Mouse (Mus musculus) neural tube, embryonic 11.5 days (tissue): ENCODE results near the gene Slc12a6. TPM values are rescaled to one million over a fixed set of nuclear protein-coding genes. Genes with fewer than 3 reads are reported as not detected.

Experiments used
- ATAC-seq: fragments of 200-750 bp; cut with Nextera tagmentation; 2 replicates; pipeline ENCODE4 v1.8.0; 2017; ENCODE audit warnings: moderate number of reproducible peaks, mild to moderate bottlenecking, moderate TSS enrichment, moderate library complexity; ENCODE audit not compliant: insufficient read depth, low FRiP score, low TSS enrichment
- DNase-seq: peaks from one replicate; pipeline ENCODE4 v3.0.0-alpha.2; 2015; ENCODE audit warnings: low spot score
- H3K27ac ChIP-seq: fragments of 300-500 bp; sonication (generic); 2 replicates; pipeline ENCODE4 v1.5.1; 2014; ENCODE audit warnings: low read depth, mild to moderate bottlenecking, low read length
- H3K27me3 ChIP-seq: fragments of 300-500 bp; sonication (generic); 2 replicates; pipeline ENCODE4 v1.6.1; 2014; ENCODE audit warnings: mild to moderate bottlenecking, low read length, mixed read lengths; ENCODE audit not compliant: control insufficient read depth, insufficient read depth
- H3K36me3 ChIP-seq: fragments of 300-500 bp; sonication (generic); 2 replicates; pipeline ENCODE4 v1.6.1; 2014; ENCODE audit warnings: mild to moderate bottlenecking, low read length, moderate library complexity, mixed read lengths; ENCODE audit not compliant: control insufficient read depth, insufficient read depth
- H3K4me1 ChIP-seq: fragments of 300-500 bp; sonication (generic); 2 replicates; pipeline ENCODE4 v1.6.1; 2014; ENCODE audit warnings: low read length, mixed read lengths; ENCODE audit not compliant: control insufficient read depth, insufficient read depth
- H3K4me2 ChIP-seq: fragments of 300-500 bp; sonication (generic); 2 replicates; pipeline ENCODE4 v1.6.1; 2014; ENCODE audit warnings: low read depth, mild to moderate bottlenecking, moderate library complexity
- H3K4me3 ChIP-seq: fragments of 300-500 bp; sonication (generic); 2 replicates; pipeline ENCODE4 v1.5.1; 2014; ENCODE audit warnings: low read depth, low read length
- H3K9ac ChIP-seq: fragments of 300-500 bp; sonication (generic); 2 replicates; pipeline ENCODE4 v1.6.1; 2014; ENCODE audit warnings: mild to moderate bottlenecking, low read length
- H3K9me3 ChIP-seq: fragments of 300-500 bp; sonication (generic); 2 replicates; pipeline ENCODE4 v1.6.1; 2016; ENCODE audit warnings: low read length; ENCODE audit not compliant: control insufficient read depth
- WGBS: fragments of 180-500 bp; shearing (Covaris S2); extraction: QIAGEN DNeasy Blood & Tissue Kit; methylation state at CpG from one replicate; pipeline ENCODE4 v1.1.7; 2014; 5-methylcytosine and 5-hydroxymethylcytosine counted together
- polyA plus RNA-seq: library from polyadenylated mRNA; unstranded; fragments of >200 nt; fragmentation: Nextera tagmentation; extraction: Ambion mirVana; gene quantifications from 2 replicates; pipeline ENCODE4 v1.2.1, GENCODE M21; 2014

Slc12a6 gene
- polyA plus RNA-seq, 1 experiment from 2014 or later: 15.4 TPM

DNA sequence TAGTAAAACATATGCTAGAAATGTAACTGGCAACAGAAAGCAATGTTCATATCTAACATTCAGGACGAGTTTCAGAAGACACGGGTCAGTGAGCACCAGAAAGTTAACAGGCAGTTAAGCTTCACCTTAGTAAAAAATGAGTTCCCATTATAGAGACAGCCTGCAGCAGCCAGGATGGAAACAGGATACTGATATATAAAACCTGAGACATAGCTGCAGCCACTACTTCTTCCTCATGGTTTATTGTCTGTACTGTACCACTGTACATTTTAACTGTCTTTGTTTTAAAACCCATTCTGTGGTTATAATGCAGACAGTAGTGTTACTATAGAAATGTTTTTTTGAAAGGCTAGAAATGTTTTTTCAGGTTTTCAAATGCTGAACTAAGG is 95.2 kb downstream of the Slc12a6 start:
- Histone ChIP-seq H3K4me3 (no peak overlapping the region), H3K27me3 (no peaks in the 10 kb centered on the region), H3K4me1 (no peaks in the 10 kb centered on the region), H3K27ac (no peak overlapping the region), H3K9ac (no peak overlapping the region), H3K36me3 (peaks cover 11% of the 10 kb centered on the region; the same call in 1 of the 2 replicates), H3K4me2 (no peak overlapping the region), H3K9me3 (no peaks in the 10 kb centered on the region)
- no peak for ATAC-seq
- no peak for DNase-seq
- WGBS: 82% methylated on average over 2 of the region's 2 CpGs

DNA sequence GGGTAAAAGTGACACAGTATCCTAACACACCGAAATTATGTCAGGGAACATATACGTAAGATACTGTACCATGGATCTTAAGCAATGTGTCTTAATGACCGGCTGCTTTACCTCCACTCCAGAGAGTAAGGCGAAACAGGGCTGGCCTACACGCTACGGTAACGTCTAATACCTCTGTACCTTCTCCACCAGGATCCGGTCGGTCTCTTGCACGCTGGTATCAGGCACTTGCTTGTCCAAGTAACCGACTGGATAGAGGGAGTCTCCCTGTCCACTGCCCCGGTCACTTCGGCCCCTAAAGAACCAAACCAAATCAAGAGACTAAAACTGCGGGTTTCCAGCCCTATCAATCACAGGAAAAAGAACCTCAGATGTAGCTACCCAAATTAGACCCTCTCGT is 101.6 kb downstream of the Slc12a6 start:
- Histone ChIP-seq H3K36me3 (peaks cover 8% of the 10 kb centered on the region; the same call in 1 of the 2 replicates), H3K4me2 (peak overlapping the region; percentile 83), H3K27me3 (no peaks in the 10 kb centered on the region), H3K4me3 (peak overlapping the region; percentile 89), H3K9me3 (no peaks in the 10 kb centered on the region), H3K9ac (peak overlapping the region; percentile 80), H3K27ac (peak overlapping the region; percentile 83; the same call in 1 of the 2 replicates), H3K4me1 (peaks cover 3% of the 10 kb centered on the region; the same call in 1 of the 2 replicates)
- WGBS: 19% methylated on average over 15 of the region's 15 CpGs
- no peak for ATAC-seq
- no peak for DNase-seq

DNA sequence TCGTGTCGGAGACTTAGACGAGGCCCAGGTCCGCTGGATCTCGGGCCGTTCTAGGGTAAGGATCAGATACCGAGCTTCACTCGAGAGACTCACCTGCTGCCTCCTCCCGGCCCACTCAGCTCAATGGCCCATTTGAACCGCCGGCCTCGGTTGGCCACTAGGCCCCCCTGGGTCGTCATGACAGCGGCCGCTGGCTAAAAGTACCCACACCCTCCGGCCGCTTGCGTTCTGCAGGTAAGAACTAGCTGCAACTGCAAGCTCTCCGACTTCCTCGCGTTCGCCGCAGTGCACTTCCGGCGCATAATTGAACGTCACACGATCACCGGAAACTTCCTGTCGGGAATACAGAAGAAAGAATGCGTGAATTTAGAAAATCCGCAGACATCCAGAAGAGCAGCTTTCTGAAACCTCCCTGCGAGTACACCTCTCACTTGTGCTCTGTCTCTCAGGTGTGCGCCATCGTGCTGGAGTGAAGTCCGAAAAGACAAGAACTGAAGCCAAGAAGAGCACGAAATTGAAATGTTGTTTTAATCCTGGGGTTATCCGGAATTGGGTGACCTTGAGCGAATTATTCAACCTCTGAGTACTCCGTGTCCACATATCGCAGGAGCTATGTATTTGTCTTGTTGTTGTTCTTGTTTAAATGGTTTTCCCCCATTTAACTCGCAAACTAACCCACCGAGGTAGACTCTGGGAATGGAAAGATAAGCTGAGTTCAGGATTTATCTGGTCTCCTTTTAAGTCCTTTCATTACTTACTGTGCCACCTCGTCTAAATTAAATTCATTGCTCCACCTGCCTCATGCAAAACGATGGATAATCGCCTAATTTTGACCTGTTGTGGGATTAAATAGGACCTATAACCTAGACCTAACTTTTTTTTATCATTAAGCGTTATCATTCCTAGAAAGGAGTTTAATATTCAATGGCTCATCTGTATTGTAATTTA is 102.4 kb downstream of the Slc12a6 start, which contains the start of gene Emc4:
Gene Emc4, minus strand, starts transcription at position 302 of the 948 bp plus-strand sequence.
- 2% methylated on average over 46 of the region's 46 CpGs for WGBS
- 0 out of 2 replicates have a peak, but pooled peaks cover 6% of the 10 kb centered on the region for H3K36me3 ChIP-seq
- peaks cover 3% of the 10 kb centered on the region; the same call in 1 of the 2 replicates for H3K4me1 ChIP-seq
- H3K4me3 ChIP-seq: peak within 1 kb of the TSS; percentile 89
- H3K4me2 ChIP-seq: peak within 1 kb of the TSS; percentile 83
- no peaks in the 10 kb centered on the region for H3K27me3 ChIP-seq
- H3K9me3 ChIP-seq: no peaks in the 10 kb centered on the region
- peak within 1 kb of the TSS; percentile 83 for H3K27ac ChIP-seq
- ATAC-seq: peak; percentile 86
- DNase-seq: peak; percentile 91
- peak within 1 kb of the TSS; percentile 80 for H3K9ac ChIP-seq

DNA sequence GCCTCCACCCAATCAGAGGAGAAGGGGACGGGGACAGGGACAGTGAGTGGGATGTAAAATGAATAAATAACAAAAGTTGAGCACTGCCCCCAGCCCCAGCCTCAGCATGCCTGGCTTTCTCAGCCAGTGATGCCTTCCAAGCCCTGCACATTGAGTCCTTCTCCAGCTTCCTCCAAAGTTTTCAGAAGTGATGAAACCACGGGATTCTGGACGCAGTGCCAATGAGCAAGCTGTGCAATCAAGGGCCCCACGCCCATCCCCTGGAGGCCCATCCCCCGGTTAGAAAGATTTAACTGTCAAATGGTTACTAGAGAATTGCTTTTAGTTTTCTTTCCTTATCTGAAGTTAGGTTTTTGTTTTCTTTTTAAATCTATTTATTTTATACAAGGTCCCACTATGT is 104.3 kb downstream of the Slc12a6 start:
- H3K4me1 ChIP-seq: peaks cover 3% of the 10 kb centered on the region; the same call in 1 of the 2 replicates

DNA sequence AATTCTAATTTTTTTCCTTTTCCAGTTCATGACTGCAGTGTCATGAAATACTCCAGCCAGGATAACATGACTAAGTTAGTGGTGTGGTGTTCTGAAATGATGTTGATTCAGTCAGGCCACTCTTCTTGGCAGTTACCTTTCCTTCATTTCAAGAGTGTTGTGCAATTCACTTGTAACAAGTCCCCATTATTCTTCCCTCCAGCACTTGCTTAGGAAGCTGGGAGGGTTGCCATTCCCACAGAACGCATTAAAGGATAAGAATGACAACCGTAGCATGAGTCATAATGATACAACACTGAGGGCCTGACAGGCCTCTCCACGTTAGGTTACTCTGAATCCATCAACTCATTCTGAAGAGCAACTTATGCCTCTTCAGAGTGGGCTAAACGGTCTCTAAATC is 107.5 kb downstream of the Slc12a6 start:
- Histone ChIP-seq H3K27ac (no peak overlapping the region), H3K4me2 (no peak overlapping the region), H3K36me3 (no peaks in the 10 kb centered on the region), H3K9me3 (no peaks in the 10 kb centered on the region), H3K9ac (no peak overlapping the region), H3K4me1 (no peaks in the 10 kb centered on the region), H3K4me3 (no peak overlapping the region), H3K27me3 (no peaks in the 10 kb centered on the region)
- 60% methylated on average over 4 of the region's 4 CpGs for WGBS
- DNase-seq (no peak), ATAC-seq (no peak)

More for the DNA sequence above, 104.3 kb downstream of the Slc12a6 start:
- Histone ChIP-seq H3K27me3 (no peaks in the 10 kb centered on the region), H3K4me2 (no peak overlapping the region), H3K4me3 (no peak overlapping the region), H3K36me3 (no peaks in the 10 kb centered on the region), H3K27ac (no peak overlapping the region), H3K9ac (no peak overlapping the region), H3K9me3 (no peaks in the 10 kb centered on the region)
- no peak for DNase-seq
- WGBS: 72% methylated on average over 5 of the region's 5 CpGs
- no peak for ATAC-seq

DNA sequence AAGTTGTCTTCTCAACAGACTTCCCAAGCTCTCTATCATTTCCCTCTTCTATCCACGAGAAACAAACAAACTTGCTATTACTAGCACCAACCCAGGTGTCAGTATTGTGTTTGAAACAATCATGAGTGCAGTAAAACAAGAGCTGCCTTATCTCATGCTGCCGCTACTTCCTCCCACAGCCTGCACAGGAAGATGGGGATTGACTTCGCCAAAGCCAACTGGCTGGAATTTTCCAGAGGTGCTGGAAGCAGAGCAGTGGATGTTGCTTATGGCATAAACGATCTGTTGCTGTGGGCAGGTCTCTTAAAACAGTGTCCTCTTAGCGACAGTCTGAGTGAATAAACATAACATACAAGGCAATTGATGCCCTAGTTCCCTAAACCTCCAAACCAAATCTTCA is 109.0 kb downstream of the Slc12a6 start:
- Histone ChIP-seq H3K27ac (no peak overlapping the region), H3K4me3 (no peak overlapping the region), H3K4me2 (no peak overlapping the region), H3K27me3 (no peaks in the 10 kb centered on the region), H3K36me3 (no peaks in the 10 kb centered on the region), H3K4me1 (no peaks in the 10 kb centered on the region), H3K9me3 (no peaks in the 10 kb centered on the region), H3K9ac (no peak overlapping the region)
- ATAC-seq: no peak
- 65% methylated on average over 5 of the region's 5 CpGs for WGBS
- no peak for DNase-seq

DNA sequence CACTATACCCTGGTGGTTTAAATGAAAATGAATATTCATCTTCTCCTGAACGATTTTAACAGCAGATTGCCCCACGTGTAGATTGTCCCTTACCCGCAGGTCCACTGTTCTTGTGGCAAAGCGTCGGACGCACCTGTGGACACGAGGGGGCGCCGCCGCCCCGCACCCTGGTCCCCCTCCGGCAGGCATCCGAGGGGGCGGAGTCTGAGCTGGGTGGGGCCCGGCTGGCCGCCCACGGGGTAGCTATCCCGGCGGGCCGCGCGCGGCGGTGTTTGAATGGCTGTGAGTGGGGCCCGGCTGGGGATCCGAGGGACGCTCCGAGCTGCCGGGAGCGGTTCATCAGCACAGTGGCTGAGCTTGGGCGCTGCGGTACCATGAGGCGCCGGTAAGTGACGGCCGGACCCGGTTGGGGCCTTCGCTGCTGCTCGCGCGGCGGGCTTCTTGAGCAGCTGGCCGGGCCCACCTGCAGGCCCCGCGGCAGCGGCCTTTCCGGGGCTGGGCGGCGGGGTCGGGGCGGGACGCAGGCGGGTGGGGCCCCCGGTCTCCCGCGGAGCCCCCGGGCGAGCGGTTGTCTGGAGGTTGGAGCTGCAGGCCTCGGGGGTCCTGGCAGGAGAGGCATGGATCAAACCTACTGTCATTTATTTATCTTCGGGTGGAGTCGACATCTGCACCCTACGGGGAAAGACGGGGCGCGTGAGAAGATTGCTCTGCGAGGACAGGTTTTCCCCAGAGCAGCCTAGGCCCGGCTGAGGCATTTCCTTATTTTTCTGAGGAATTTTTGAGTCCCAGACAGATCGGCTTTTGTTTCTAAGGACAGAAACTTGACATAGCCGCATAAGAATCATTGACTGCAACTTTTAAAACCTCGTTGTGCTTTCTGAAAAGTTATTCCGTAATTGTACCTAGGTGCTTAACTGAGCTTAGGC is 113.6 kb downstream of the Slc12a6 start, which contains the start of gene Katnbl1:
Gene Katnbl1, plus strand, starts transcription at position 239 of the 926 bp plus-strand sequence.
- Histone ChIP-seq H3K4me2 (peak within 1 kb of the TSS; percentile 46), H3K9ac (peak within 1 kb of the TSS; percentile 96), H3K27ac (peak within 1 kb of the TSS; percentile 85), H3K27me3 (no peaks in the 10 kb centered on the region), H3K36me3 (no peaks in the 10 kb centered on the region), H3K9me3 (no peaks in the 10 kb centered on the region), H3K4me1 (peaks cover 6% of the 10 kb centered on the region; the same call in 1 of the 2 replicates), H3K4me3 (peak within 1 kb of the TSS; percentile 95)
- DNase-seq (peak; percentile 96), ATAC-seq (peak; percentile 99)
- under 1% methylated on average over 69 of the region's 72 CpGs for WGBS

DNA sequence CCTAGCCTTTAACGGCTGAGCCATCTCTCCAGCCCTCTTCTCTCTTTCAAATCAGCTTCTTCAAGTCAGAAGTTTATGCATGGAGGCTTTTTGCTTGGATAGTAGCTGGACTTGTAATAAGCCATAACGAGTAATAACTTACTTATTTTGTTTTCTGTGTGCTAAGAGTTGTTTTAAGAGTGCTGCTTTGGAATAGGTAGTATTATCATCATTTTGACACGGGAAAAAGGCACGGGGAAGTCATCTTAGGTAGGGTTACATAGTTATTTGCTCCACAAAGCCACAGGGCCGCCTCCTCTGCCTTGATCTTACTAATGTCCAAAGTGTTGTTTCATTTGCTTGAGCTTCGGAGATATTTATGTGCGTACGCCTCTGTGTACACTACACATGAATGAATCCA is 114.5 kb downstream of the Slc12a6 start:
- peak overlapping the region; percentile 96 for H3K9ac ChIP-seq
- no peaks in the 10 kb centered on the region for H3K36me3 ChIP-seq
- H3K4me2 ChIP-seq: peak overlapping the region; percentile 46
- H3K4me3 ChIP-seq: peak overlapping the region; percentile 95
- no peaks in the 10 kb centered on the region for H3K27me3 ChIP-seq
- H3K9me3 ChIP-seq: no peaks in the 10 kb centered on the region
- WGBS: 59% methylated on average over 8 of the region's 8 CpGs
- no peak for DNase-seq
- peaks cover 6% of the 10 kb centered on the region; the same call in 1 of the 2 replicates for H3K4me1 ChIP-seq
- no peak overlapping the region for H3K27ac ChIP-seq
- no peak for ATAC-seq
